Mouse (Mus musculus) Patski (cell line): ENCODE measurements around the gene Dusp5. TPM values are rescaled to one million over a fixed set of nuclear protein-coding genes. Genes with fewer than 3 reads are reported as not detected.
"Not testable (repeated sequence)": the region's sequence is repeated elsewhere in the genome, so short reads cannot be mapped to it uniquely, and the experiment has no call there.

Experiments used
- ATAC-seq: fragments of 100-300 bp; one replicate; pipeline ENCODE4 v1.8.0; 2021
- CTCF ChIA-PET: fragments of 350-600 bp; sonication (Branson Sonifier 250); formaldehyde crosslinking; loops from one replicate; lab custom pipeline; 2022; ENCODE audit warnings: inconsistent platforms; lab: Charles Lee
- POLR2A ChIA-PET: fragments of 350-600 bp; sonication (Branson Sonifier 250); formaldehyde crosslinking; loops from one replicate; lab custom pipeline; 2022; ENCODE audit warnings: antibody characterized with exemption, inconsistent platforms; lab: Charles Lee
- DNase-seq: peaks from one replicate; pipeline ENCODE4 v3.0.0-alpha.2; 2011; ENCODE audit warnings: low read depth, low spot score
- H3K27me3 ChIP-seq: fragments of 371-371 bp; one replicate; pipeline ENCODE4 v1.5.1; 2021
- CTCF ChIP-seq: fragments of 100-300 bp; IDR thresholded peaks from one replicate; pipeline ENCODE4 v1.5.1; 2021
- in situ Hi-C: fragments of 300-500 bp; cut with MboI; formaldehyde crosslinking; loops from 3 replicates; pipeline ENCODE4 v1.11.1; 2018; ENCODE audit warnings: low pct_unique_long_range_greater_than_20kb, mixed read lengths
- polyA plus RNA-seq: library from polyadenylated mRNA; unstranded; gene quantifications from one replicate; pipeline ENCODE4 v1.2.3, GENCODE M21; 2021

The Dusp5 gene
- polyA plus RNA-seq, 1 experiment from 2014 or later: 20.1 TPM

GRCm38 (mm10) chr19:53497910-53498309, 31.0 kb upstream of the Dusp5 start:
- TF ChIP-seq CTCF: no peak
- no peak for ATAC-seq

GRCm38 (mm10) chr19:53499049-53499448, 29.9 kb upstream of the Dusp5 start:
- H3K27me3 ChIP-seq: no peaks in the 10 kb centered on the region
- no peak for ATAC-seq
- ChIA-PET CTCF (no interaction called here), POLR2A (interaction anchor here (1.1 kb wide), 1 partner anchor 13 kb away, joined by 3 read pairs; no protein-coding TSS in a partner anchor)
- DNase-seq: no peak
- no peak for TF ChIP-seq CTCF
- in situ Hi-C loops: no loop called here

More at GRCm38 (mm10) chr19:53497910-53498309, 31.0 kb upstream of the Dusp5 start:
- in situ Hi-C loops: no loop called here
- POLR2A ChIA-PET: no interaction called here
- peaks cover 4% of the 10 kb centered on the region for H3K27me3 ChIP-seq
- no peak for DNase-seq
- CTCF ChIA-PET: no interaction called here

DNA sequence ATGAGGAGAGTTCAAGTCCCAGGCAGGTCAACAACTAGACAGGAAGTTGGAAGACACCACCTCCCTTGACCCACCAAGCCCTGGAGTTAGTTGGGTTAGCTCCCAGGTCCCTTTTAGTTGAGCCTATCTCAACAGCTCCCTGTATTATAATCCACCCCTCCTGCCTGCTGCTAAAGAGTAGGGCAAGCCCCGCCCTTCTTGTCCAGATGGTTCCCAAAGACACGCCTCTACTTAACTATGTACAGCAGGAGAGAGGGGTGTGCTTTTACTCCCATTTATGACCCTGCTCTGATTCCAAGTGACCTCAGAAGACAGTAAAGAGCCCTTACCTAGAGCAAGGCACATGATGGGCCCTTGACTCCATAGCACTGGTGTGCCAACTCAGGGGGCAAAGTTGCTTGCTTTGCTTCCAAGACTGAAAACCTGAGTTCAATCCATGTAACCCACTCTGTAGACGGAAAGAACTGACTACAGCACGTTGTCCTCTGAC, 29.4 kb upstream of the Dusp5 start:
- no peaks in the 10 kb centered on the region for H3K27me3 ChIP-seq
- POLR2A ChIA-PET: interaction anchor here (1.1 kb wide), 1 partner anchor 12 kb away, joined by 3 read pairs; no protein-coding TSS in a partner anchor
- in situ Hi-C loops: no loop called here
- no peak for TF ChIP-seq CTCF
- ATAC-seq (no peak), DNase-seq (no peak)
- CTCF ChIA-PET: no interaction called here

GRCm38 (mm10) chr19:53500298-53501006, 28.5 kb upstream of the Dusp5 start:
- POLR2A ChIA-PET: interaction anchor here (1.1 kb wide), 1 partner anchor 11 kb away, joined by 3 read pairs; no protein-coding TSS in a partner anchor
- TF ChIP-seq CTCF: no peak
- peaks cover 4% of the 10 kb centered on the region for H3K27me3 ChIP-seq
- no peak for ATAC-seq
- in situ Hi-C loops: no loop called here
- DNase-seq: no peak
- CTCF ChIA-PET: interaction anchor here (1.0 kb wide), 1 partner anchor 17 kb away, joined by 3 read pairs; no protein-coding TSS in a partner anchor

- POLR2A ChIA-PET, DNase-seq, H3K27me3 ChIP-seq, CTCF ChIA-PET, in situ Hi-C loops, ATAC-seq: not testable (repeated sequence)
Observed at GRCm38 (mm10) chr19:53501239-53501638, 27.7 kb upstream of the Dusp5 start.

GRCm38 (mm10) chr19:53501765-53502164, 27.1 kb upstream of the Dusp5 start:
- POLR2A ChIA-PET: no interaction called here

GRCm38 (mm10) chr19:53502891-53503371, 26.0 kb upstream of the Dusp5 start:
- no peak for ATAC-seq
- POLR2A ChIA-PET: no interaction called here
- no peak for DNase-seq
- in situ Hi-C loops: no loop called here
- H3K27me3 ChIP-seq: peaks cover 4% of the 10 kb centered on the region
- CTCF ChIA-PET: no interaction called here
- TF ChIP-seq CTCF: no peak

More at GRCm38 (mm10) chr19:53501765-53502164, 27.1 kb upstream of the Dusp5 start:
- H3K27me3 ChIP-seq: peaks cover 4% of the 10 kb centered on the region
- CTCF ChIA-PET: no interaction called here
- in situ Hi-C loops: no loop called here
- DNase-seq (no peak), ATAC-seq (no peak)
- no peak for TF ChIP-seq CTCF

DNA sequence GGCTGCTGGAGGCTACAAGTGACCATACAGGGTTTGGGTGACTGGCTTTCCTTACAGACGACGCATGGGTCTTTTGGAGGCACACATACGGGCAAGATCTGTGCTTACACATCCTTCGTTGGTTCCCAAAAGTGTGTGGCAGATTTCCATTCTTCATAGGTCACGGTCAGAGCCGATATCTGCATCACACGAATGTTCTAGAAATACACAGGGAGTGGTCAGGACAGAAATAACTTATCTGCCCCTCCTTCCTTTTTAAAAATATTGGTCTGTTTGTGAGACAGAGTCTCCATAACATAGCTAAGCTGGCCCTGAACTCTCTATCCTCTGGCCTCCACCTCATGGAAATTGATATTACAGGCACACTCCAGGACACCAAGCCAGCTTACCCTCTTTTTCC, 24.7 kb upstream of the Dusp5 start:
- POLR2A ChIA-PET: no interaction called here
- no peak for TF ChIP-seq CTCF
- DNase-seq (no peak), ATAC-seq (no peak)
- peaks cover 4% of the 10 kb centered on the region for H3K27me3 ChIP-seq
- in situ Hi-C loops: no loop called here
- CTCF ChIA-PET: no interaction called here

DNA sequence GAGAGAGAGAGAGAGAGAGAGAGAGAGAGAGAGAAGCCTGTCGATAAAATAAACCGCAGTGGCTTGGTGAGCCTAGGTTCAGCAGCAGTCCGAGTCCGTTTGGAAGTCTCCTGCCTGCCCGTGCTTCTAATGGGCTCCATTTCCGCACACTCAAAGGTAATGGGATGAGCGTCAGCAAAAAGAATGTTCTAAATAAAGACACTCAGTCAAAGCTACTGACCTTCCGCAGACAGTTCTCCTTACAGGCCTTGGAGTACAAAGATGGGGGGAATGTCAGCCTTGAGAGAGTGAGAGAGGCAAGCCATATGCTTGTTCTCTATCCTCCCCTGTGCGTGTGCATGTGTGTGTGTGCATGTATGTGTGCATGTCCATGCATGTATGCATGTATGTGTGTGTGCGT, 23.2 kb upstream of the Dusp5 start:
- ATAC-seq (no peak), DNase-seq (no peak)
- peaks cover 9% of the 10 kb centered on the region for H3K27me3 ChIP-seq
- TF ChIP-seq CTCF: no peak
- CTCF ChIA-PET: no interaction called here
- in situ Hi-C loops: no loop called here
- POLR2A ChIA-PET: no interaction called here

DNA sequence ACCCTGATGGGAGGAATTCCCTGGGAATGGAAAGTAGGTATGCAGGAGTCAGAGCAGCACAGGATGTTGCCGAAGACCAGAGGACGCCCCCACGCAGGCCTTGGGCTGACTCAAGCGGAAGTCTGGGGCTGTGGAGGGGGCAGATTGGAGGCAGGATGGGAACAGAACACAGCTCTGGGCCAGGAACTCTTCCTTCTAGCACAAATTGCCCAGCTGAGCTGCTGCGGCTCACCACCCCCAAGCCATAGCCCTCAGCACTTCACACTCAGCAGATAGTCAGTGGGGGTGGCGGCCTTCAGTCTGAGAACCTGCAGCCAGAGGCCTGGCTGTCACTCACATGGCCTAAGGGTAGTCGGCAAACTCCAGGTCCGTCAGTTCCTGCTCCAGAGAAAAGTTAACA, 21.4 kb upstream of the Dusp5 start:
- no peak for TF ChIP-seq CTCF
- in situ Hi-C loops: no loop called here
- ATAC-seq: no peak
- DNase-seq: no peak
- POLR2A ChIA-PET: interaction anchor here (0.9 kb wide), 1 partner anchor 12 kb away, joined by 8 read pairs; no protein-coding TSS in a partner anchor
- CTCF ChIA-PET: no interaction called here
- peaks cover 9% of the 10 kb centered on the region for H3K27me3 ChIP-seq
